Mouse (Mus musculus): ENCODE results near the gene Slc25a22. TPM values are rescaled to one million over a fixed set of nuclear protein-coding genes. Genes with fewer than 3 reads are reported as not detected.
"Not testable (repeated sequence)": the region's sequence is repeated elsewhere in the genome, so short reads cannot be mapped to it uniquely, and the experiment has no call there.

Gene Slc25a22
- polyA plus RNA-seq, 1 experiment from 2014 or later = 30.8 TPM

DNA sequence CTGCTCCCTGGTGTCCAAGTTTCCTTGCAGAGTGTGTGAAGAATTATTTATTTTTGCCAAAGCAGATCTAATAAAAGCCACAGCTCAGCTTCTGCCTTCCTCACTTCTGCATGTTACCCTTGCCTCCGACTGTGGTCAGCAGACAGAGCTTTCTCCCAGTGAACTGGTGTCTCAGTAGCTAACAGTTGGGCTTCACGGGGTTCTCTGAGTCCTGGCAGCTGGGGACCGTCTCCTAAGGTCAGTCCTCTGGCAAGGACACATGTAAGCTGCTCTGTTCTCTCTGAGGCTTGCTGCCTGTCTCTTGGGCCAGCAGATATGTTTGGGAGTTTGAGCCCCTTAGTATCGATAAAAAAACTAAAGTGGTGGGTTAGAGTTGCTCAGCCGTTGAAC lies 22.3 kb upstream of the Slc25a22 start:
- Histone ChIP-seq H3K4me3 (no peak overlapping the region), H3K9me3 (no peaks in the 10 kb centered on the region), H3K36me3 (peaks cover 25% of the 10 kb centered on the region), H3K27me3 (ENCODE audit: insufficient read depth, poor library complexity, severe bottlenecking) (peaks cover 76% of the 10 kb centered on the region), H3K4me1 (peaks cover 59% of the 10 kb centered on the region), H3K27ac (no peak overlapping the region)
- no peak for DNase-seq (ENCODE audit: low spot score)
- WGBS = 66% methylated on average over 5 of the region's 5 CpGs

DNA sequence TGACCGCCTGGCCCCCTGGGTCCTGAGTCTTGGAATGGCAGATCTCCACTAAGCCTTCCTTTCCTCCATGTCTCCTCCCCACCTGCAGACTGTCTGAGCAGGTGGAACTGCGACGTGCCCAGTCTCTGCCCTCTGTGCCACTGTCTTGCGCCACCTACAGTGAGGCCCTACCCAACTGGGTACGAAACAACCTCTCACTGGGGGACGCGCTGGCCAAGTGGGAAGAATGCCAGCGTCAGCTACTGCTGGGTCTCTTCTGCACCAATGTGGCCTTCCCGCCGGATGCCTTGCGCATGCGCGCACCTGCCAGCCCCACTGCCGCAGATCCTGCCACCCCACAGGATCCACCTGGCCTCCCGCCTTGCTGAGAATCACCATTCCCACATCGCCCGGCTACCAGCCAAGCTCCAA lies 21.6 kb upstream of the Slc25a22 start:
- no peak for DNase-seq (ENCODE audit: low spot score)
- Histone ChIP-seq H3K36me3 (peaks cover 25% of the 10 kb centered on the region), H3K4me1 (peaks cover 59% of the 10 kb centered on the region), H3K9me3 (no peaks in the 10 kb centered on the region), H3K27ac (no peak overlapping the region), H3K27me3 (ENCODE audit: insufficient read depth, poor library complexity, severe bottlenecking) (peaks cover 69% of the 10 kb centered on the region), H3K4me3 (no peak overlapping the region)
- WGBS = 83% methylated on average over 17 of the region's 17 CpGs

DNA sequence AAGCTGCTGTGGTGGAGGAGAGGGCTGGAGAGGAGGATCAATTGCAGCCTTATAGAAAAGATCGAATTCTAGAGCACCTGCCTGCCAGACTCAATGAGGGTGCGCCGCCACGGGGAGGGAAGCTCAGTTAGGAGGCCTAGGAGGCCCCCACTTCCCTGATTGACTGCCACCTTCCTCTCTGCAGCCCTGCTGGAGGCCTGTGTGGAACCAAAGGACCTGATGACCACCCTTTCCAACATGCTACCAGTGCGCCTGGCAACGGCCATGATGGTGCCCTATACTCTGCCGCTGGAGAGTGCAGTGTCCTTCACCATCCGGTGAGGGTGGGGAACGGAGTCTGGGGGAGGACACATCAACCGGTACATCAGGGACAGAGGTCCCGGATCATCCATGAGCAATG lies 21.0 kb upstream of the Slc25a22 start:
- Histone ChIP-seq H3K27ac (no peak overlapping the region), H3K4me1 (peaks cover 53% of the 10 kb centered on the region), H3K36me3 (peaks cover 25% of the 10 kb centered on the region), H3K27me3 (ENCODE audit: insufficient read depth, poor library complexity, severe bottlenecking) (peaks cover 63% of the 10 kb centered on the region), H3K4me3 (no peak overlapping the region), H3K9me3 (no peaks in the 10 kb centered on the region)
- DNase-seq (ENCODE audit: low spot score) = no peak
- WGBS = 82% methylated on average over 11 of the region's 11 CpGs

GRCm38 (mm10) chr7:141457986-141458660 lies 20.4 kb upstream of the Slc25a22 start:
- H3K36me3 ChIP-seq = peaks cover 25% of the 10 kb centered on the region
- peaks cover 57% of the 10 kb centered on the region for H3K27me3 ChIP-seq (ENCODE audit: insufficient read depth, poor library complexity, severe bottlenecking)
- 78% methylated on average over 15 of the region's 15 CpGs for WGBS
- H3K27ac ChIP-seq = no peak overlapping the region
- H3K4me1 ChIP-seq = peaks cover 49% of the 10 kb centered on the region
- H3K4me3 ChIP-seq = no peak overlapping the region
- DNase-seq (ENCODE audit: low spot score) = no peak
- H3K9me3 ChIP-seq = no peaks in the 10 kb centered on the region

DNA sequence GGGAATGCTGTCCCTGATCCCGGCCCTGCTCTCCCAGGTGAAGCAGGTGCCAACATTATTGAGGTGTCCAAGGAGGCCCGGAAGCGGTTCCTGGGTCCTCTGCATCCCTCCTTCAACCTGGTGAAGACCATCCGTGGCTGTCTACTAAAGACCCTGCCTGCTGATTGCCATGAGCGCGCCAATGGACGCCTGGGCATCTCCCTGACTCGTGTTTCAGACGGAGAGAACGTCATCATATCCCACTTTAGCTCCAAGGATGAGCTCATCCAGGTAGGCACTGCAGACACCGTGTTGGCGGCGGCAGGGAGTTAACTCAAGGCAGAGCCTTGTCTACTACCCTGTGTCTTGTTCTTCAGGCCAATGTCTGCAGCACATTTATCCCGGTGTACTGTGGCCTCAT lies 19.5 kb upstream of the Slc25a22 start:
- WGBS = 86% methylated on average over 14 of the region's 14 CpGs
- Histone ChIP-seq H3K4me3 (no peak overlapping the region), H3K27me3 (ENCODE audit: insufficient read depth, poor library complexity, severe bottlenecking) (peaks cover 48% of the 10 kb centered on the region), H3K36me3 (peaks cover 27% of the 10 kb centered on the region), H3K9me3 (no peaks in the 10 kb centered on the region), H3K4me1 (peaks cover 46% of the 10 kb centered on the region), H3K27ac (no peak overlapping the region)
- DNase-seq (ENCODE audit: low spot score) = no peak

GRCm38 (mm10) chr7:141456739-141457138 lies 19.0 kb upstream of the Slc25a22 start:
- H3K27me3 ChIP-seq (ENCODE audit: insufficient read depth, poor library complexity, severe bottlenecking) = peaks cover 43% of the 10 kb centered on the region

GRCm38 (mm10) chr7:141455610-141456314 lies 18.1 kb upstream of the Slc25a22 start:
- Histone ChIP-seq H3K27me3 (ENCODE audit: insufficient read depth, poor library complexity, severe bottlenecking) (peaks cover 34% of the 10 kb centered on the region), H3K27ac (peak overlapping the region; percentile 87), H3K9me3 (no peaks in the 10 kb centered on the region), H3K4me3 (peak overlapping the region; percentile 82), H3K4me1 (peaks cover 32% of the 10 kb centered on the region), H3K36me3 (peaks cover 42% of the 10 kb centered on the region)
- WGBS = 2% methylated on average over 23 of the region's 23 CpGs
- peak; percentile 88 for DNase-seq (ENCODE audit: low spot score)

More at GRCm38 (mm10) chr7:141456739-141457138, 19.0 kb upstream of the Slc25a22 start:
- peaks cover 41% of the 10 kb centered on the region for H3K4me1 ChIP-seq
- H3K36me3 ChIP-seq = peaks cover 32% of the 10 kb centered on the region
- no peak for DNase-seq (ENCODE audit: low spot score)
- H3K4me3 ChIP-seq = no peak overlapping the region
- H3K9me3 ChIP-seq = no peaks in the 10 kb centered on the region
- H3K27ac ChIP-seq = no peak overlapping the region
- 84% methylated on average over 6 of the region's 6 CpGs for WGBS

GRCm38 (mm10) chr7:141454967-141455551 lies 17.4 kb upstream of the Slc25a22 start, which contains the start of gene Pnpla2:
Gene Pnpla2 (plus strand): TSS chr7:141455198.
- Histone ChIP-seq H3K4me1 (peaks cover 30% of the 10 kb centered on the region), H3K9me3 (no peaks in the 10 kb centered on the region), H3K36me3 (peaks cover 49% of the 10 kb centered on the region), H3K4me3 (peak within 1 kb of the TSS; percentile 82), H3K27ac (peak within 1 kb of the TSS; percentile 87), H3K27me3 (ENCODE audit: insufficient read depth, poor library complexity, severe bottlenecking) (peaks cover 27% of the 10 kb centered on the region)
- WGBS = under 1% methylated on average over 43 of the region's 45 CpGs
- peak; percentile 97 for DNase-seq (ENCODE audit: low spot score)

DNA sequence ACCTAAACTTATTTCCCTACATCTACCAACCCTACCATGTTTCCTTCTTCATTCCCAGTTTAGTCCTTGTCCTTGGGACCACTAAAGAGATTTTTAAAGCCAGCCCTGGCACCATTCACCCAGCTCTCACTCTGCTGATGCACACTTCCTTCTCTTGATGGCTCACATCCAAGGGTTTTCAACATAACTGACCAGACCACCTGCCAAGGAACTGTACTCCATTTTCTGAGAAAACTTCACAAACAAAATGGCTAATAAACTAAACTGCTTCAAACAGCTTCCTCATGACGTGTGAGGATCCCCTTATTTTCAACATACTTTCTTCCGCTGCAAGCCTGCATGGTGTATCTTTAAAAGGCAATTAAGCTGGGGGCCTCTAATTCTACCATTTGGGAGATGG lies 15.9 kb upstream of the Slc25a22 start:
- Histone ChIP-seq H3K4me1 (peaks cover 34% of the 10 kb centered on the region), H3K4me3 (no peak overlapping the region), H3K27me3 (ENCODE audit: insufficient read depth, poor library complexity, severe bottlenecking) (peaks cover 12% of the 10 kb centered on the region), H3K27ac (no peak overlapping the region), H3K9me3 (no peaks in the 10 kb centered on the region), H3K36me3 (peaks cover 51% of the 10 kb centered on the region)
- DNase-seq (ENCODE audit: low spot score) = no peak
- 78% methylated on average over 2 of the region's 2 CpGs for WGBS

DNA sequence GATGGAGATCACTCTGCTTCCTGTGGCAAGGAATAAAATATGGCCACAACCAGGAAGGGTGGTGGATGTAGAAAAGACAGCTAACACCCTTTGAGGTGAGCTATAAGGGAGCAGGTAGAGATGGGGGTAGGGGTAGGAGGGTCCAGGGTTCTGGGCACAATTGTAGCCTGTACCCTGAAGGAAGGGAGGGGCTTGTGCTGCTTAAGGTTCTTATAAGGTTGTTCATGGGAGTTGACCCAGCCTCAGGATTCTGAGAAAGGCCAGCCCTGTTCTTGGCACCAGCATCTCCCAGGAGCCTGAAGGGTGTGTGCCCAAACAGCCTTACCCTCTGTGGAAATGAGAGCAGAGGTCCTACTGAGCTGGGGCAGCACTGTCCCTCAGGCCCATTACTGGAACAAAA lies 14.2 kb upstream of the Slc25a22 start:
- Histone ChIP-seq H3K9me3 (no peaks in the 10 kb centered on the region), H3K27ac (no peak overlapping the region), H3K4me1 (peaks cover 36% of the 10 kb centered on the region), H3K4me3 (no peak overlapping the region), H3K36me3 (peaks cover 42% of the 10 kb centered on the region), H3K27me3 (ENCODE audit: insufficient read depth, poor library complexity, severe bottlenecking) (no peaks in the 10 kb centered on the region)
- DNase-seq (ENCODE audit: low spot score) = no peak

- under 1% methylated on average over 63 of the region's 63 CpGs for WGBS
- peak within 1 kb of the TSS; percentile 84 for H3K4me3 ChIP-seq
- H3K27ac ChIP-seq = peak within 1 kb of the TSS; percentile 97
- no peaks in the 10 kb centered on the region for H3K27me3 ChIP-seq (ENCODE audit: insufficient read depth, poor library complexity, severe bottlenecking)
- DNase-seq (ENCODE audit: low spot score) = peak; percentile 97
- H3K36me3 ChIP-seq = peaks cover 44% of the 10 kb centered on the region
- peaks cover 27% of the 10 kb centered on the region for H3K4me1 ChIP-seq
- no peaks in the 10 kb centered on the region for H3K9me3 ChIP-seq
Observed at GRCm38 (mm10) chr7:141447110-141447991, 9.7 kb upstream of the Slc25a22 start, which contains the start of gene Rplp2. Gene Rplp2 (plus strand): TSS chr7:141447370.

GRCm38 (mm10) chr7:141446374-141446773 lies 8.7 kb upstream of the Slc25a22 start:
- not testable (repeated sequence) for H3K9me3 ChIP-seq; DNase-seq (ENCODE audit: low spot score); H3K27me3 ChIP-seq (ENCODE audit: insufficient read depth, poor library complexity, severe bottlenecking)
- Histone ChIP-seq H3K4me3 (peak overlapping the region; percentile 84; the same call in 1 of the 2 replicates), H3K36me3 (peaks cover 44% of the 10 kb centered on the region), H3K4me1 (peaks cover 37% of the 10 kb centered on the region), H3K27ac (peak overlapping the region; percentile 97)
- 70% methylated on average over 3 of the region's 3 CpGs for WGBS
